Mouse (Mus musculus) c-Kit-positive CD71-positive TER-119-negative erythroid progenitor cells, embryonic 14.5 days (primary cell): ENCODE measurements around the gene Hnrnpa1.
A peak's percentile ranks its signal among the peaks of the same experiment; 100 is the strongest.

Source experiments
- DNase-seq: peaks from one replicate; pipeline ENCODE4 v3.0.0-alpha.2; 2013; ENCODE audit warnings: low read depth

The Hnrnpa1 gene

DNA sequence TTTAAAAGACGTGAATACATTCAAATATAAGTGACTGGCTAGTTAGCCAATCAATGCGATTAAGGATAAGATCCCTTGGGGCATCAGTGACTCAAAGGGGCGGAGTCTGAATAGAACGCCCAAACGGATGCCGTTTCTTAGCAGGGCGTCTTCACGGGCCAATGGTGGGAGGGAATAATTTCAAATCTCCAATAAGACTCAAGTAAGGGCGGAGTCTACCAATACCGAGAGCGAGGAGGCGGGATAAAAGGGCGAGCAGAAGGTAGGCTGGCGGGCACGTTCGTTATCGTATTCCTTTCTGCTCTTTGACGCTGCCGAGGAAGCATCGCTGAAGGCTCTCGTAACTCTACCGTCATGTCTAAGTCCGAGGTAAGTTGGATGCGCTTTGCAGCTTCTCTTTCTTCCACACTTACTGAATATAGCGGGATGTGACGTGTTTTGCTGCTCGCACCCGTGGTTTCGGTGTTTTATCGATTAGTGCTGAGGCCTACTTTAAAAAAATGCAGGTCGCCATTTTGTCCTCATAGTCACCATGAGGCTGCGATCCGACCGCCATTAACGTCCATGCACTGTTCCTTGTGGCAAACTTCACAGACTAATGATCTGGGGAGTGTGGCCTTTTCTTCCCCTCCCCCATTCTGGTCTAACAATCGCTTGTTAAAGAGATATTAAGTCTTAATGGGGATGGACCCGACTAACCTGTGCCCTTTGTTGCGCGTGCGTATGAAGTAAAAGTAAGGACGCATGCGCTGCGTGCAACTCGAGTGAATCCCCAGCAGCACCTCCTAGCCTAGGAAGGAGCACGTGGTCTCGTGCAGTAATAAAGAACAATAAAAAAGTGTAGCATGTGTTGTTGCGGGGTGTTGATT is at the start of gene Hnrnpa1:
Gene Hnrnpa1 (plus strand): TSS at position 273 of the 869 bp plus-strand sequence.
- peak; percentile 98 for DNase-seq

DNA sequence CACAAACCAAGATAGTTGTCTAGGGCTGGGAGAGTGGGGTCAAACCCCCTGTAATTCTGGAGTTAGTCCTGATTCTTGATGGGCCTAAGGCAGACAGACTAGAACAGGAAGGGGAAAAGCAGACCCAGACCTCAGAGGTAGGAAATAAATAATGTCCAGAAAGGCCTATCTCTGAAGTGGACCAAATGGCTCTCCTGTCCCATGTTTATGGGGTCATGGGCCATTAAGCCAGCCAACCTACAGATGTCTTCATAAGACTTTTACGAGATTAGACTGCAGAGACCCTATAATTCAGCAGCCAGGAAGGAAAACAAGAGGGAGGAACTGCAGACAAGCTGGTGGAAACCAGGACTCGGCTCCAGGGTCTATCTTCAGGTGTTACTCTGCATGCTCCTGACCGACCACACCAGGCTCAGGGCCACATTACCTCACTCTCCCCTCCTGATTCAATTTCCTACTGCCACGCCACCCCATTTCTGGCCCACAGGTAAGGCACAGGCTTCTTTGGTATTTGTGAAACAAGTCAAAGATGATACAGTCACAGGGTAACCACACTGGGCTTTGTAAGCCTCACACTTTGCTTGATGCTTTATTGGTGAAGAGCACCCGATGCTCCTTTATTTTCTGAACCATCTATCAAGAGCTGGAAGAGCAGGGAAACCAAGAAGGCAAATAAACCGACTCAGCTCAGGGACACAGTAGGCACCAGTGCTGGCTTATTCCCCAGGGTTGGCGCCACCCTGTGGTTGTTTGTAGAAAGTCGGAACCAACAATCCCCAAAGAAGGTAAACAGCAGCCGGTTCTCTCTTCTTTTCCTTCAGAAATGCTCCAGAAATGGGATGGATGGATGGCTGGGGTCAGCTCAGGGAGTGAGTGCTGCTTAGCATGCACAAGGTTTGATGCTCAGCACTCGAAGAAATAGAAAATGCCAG is 49.4 kb upstream of the Hnrnpa1 start:
- no peak for DNase-seq

DNA sequence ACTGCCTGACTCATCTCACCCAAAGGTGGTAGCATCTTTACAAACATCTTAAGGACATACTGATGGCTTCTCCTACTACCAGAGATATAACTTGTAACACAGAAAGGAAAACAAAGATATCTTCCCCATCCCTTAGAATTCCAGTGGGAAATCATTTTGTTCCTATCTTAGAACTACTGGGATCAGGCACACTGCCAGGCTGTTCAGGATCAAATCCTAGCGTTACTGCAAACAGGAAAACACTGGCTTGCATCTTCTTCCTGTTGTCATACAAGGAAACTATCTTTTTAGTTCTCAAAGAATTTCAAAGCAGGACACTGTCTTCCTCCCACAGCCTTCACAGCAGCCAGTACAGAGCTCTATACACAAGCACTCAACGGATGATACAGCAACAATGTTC is 46.6 kb upstream of the Hnrnpa1 start:
- no peak for DNase-seq

DNA sequence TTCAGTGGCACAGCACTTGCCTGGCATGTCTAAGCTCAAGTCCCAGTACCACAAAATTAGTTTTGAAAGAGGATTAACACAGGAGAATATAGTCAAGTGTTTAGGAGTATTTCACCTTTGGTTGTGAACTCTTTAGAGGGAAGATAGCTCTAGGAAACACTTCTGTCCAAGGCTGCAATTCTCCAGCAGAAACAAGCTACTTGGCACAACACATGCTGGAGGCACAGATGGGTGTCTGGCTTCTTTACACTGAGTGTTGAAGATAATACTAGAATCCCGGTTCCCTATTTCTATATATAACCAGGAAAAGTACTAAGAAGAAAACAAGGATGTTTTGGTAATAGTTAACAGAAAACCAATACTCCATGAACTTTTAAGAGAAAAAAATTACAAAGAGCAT is 43.4 kb upstream of the Hnrnpa1 start:
- DNase-seq: no peak

DNA sequence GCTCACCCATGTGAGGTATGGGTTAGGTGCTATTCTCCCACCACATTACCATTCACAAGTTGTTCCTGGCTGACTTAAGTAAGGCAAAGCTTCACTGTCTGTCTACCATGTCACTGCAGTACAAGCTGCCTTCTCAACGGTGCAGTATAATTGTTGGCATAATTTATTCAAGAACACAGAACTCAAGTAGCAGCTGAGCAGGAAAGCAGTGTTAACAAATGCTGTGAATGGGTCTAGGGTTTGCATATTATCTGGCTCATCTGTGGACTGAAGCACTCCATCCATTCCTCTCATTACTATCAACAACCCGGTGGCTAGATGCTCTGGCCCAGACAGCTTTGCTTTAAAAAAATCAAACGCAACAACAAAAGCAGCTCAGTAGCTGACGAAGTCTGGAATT is 42.4 kb upstream of the Hnrnpa1 start:
- DNase-seq: no peak

DNA sequence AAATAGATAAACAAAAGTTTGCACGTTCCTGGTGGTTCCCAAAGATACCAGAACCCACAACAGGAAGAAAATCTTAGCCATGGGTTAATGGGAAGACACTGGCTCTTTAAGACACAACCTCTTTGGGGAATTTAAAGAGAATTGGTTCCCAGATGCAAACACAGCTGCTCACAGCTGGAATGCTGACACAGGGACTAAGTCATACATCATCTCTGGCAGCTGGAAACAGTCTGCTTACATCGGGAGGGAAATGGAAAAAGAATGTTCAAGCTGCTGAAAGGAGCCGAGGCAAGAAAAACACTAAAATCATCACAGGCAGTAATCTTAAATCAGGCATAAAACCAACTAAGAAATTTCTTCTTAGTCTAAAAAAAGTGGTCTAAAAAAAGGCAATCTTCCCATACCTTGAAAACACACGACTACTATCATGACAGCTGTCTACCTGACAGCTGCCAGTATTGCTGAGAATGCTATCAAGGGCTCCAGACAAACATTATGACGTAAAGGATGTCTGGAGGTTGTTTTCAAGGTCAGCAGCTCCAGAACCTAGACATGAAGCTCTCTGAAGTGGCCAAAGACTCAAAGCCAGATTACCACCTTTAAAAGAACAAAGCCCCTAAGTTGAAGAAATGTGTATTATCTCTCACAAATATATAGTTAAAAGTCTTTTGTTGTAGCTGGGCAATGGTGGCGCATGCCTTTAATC is 38.0 kb upstream of the Hnrnpa1 start:
- DNase-seq: no peak

DNA sequence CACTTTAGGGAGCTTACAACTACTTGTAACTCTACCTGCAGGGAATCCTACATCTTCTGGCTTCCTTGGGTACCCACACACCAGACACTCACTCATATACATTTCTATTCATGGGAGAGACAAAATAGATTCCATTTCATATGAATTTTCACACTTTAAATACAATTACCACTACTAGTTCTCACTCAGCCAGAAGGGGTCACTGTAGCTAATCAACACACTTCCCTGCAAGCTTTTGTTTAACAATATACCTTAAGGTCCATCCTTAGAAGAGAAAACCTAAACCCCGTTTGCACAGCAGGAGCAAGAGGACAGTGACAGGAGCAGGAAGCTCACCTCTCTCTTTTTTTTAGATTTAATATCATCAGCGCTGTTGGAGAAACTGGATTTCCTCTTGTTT is 35.1 kb upstream of the Hnrnpa1 start:
- DNase-seq: no peak

DNA sequence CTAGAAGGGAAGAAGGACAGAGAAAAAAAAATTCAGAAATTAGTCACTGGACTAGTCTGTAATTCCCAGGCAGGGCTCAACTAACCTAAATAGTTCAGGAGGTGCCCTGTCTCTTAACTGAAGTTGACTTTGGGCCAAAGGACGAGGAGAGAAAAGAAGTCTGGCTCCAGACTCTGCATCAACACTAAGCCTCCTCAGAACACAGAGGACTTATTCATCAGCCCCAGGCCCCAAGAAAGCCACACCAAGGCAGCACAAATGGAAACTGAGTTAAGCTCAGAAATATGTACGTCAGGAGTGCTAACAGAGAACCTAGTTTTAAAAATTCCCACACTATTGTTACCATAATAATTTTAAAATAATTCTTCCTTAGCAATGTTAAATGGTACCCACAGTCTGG is 26.1 kb upstream of the Hnrnpa1 start:
- no peak for DNase-seq

DNA sequence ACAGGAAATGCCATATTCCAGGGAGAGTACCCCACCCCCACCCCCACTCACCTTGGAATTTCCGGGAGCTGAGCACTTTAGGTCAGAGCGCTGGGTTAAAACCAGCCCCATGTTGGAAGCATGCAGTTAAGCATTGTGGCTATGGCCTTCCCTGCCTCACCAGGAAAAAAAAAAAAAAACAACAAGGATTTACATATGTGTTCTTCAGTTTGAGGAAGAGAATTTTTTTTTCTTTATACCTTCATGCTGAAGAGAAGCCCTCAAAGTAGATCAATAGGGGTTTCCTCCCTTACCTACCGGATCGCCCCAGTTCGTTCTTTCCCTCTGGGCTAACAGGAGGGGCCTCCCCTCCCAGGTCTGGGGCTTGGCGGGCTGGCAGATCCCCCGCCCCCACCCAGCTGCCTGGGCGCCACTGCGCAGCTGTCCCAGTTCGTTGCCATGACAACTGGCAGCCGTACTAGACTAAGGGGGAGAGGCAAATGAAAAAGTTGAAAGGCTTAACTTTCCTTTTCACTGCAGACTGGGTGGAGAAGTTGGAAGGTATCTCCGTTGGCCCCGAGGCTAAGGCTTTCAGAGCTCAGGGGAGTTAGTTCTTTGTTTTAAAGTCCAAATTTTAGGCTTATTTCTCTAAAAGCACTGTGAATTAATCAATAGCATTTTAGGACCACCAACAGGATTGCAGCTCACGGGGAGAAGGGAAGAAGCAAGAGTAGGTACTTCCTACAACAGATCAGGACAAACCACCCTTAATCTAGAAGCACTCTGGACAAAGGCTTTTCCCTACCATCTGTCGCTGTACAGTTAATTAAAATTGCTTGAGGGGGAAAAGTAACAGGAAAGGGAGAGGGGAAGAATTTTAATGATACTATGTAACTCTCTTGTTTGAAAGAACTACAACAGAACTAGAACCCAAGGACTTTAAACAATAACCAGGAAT is 25.0 kb upstream of the Hnrnpa1 start:
- peak; percentile 74 for DNase-seq

DNA sequence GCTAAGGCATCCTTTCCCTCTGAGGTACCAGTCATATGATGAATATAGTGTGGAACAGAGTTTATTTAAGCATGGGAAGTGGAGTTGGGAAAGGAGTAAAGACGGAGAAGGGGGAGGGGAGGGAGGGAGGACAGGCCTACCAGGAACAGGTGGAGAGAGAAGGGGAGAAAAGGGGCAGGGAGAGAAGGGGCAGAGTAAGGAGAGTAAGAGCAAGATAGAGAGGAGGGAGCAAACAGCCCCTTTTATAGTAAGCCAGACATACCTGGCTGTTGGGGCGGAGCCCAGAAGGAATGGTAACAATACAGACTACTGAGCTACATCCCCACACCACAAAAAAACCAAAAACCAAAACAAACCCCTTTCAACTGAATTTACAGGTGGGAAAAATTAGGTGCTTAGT is 24.2 kb upstream of the Hnrnpa1 start:
- no peak for DNase-seq

DNA sequence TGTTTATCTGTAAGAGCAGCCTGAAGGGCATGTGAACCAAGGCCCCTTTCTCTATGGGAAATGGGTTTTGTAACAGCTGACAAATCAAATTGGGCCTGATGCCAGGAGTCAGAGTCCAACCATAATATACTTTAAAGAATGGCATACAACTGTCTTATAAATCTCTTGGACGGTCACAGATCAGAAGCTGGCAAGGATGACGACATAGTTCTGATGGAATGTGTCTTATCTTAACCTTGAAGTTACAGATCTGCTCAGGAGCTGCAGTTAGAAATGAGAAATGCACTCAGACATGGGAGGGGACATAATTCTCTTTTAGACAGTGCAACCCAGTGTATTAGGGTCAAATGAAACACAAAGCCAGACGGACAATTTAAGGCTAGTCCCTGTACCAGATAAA is 19.4 kb upstream of the Hnrnpa1 start:
- no peak for DNase-seq

DNA sequence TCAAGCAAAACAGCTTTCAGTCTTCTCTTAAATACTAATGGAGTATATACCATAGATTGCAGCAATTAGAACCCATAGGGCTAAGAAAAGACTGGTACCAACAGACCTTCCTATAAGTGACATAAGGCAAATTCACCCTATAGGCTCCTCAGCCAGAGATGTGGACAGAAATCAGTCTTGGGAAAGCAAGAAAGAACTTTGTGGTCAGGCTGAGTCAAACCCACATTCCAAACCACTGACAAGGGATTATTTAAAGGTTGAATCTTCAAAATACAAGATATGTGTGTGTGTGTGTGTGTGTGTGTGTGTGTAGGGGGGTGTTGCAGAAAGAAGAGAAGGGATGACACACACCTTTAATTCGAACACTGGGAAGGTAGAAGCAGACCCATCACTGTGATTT is 18.8 kb upstream of the Hnrnpa1 start:
- no peak for DNase-seq

DNA sequence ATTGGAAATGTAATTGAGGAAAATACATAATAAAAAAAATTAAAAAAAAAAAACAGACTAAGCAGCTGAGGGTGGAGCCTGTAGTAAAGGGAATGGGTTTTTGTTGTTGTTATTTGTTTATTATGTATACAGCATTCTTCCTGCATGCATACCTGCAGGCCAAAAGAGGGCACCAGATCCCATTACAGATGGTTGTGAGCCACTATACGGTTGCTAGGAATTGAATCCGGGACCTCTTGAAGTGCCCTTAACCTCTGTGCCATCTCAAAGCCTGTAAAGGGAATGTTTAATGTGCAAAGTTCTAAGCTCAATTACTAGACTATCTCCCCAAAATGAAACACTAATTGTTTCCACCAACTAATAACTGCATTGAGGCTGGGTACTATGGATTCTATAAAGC is 16.1 kb upstream of the Hnrnpa1 start:
- no peak for DNase-seq

DNA sequence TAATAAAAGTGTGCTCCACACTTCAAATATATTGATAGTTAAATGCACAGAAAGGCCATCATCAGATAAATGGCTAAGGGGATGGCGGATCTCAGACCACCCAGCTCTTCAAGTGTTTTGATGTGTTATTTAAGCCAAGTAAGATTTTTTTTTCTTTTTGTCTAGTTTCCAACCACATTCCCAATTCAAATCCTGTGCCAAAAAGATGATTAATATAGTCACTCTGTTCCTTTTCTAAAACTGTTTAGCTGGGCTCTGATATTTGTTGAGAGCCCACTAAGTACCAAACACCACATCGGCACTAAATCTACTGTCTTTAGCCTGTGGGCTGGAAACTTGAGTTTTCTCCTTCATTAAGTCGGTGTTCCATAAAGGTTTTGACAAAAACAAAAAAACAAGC is 13.2 kb upstream of the Hnrnpa1 start:
- no peak for DNase-seq

DNA sequence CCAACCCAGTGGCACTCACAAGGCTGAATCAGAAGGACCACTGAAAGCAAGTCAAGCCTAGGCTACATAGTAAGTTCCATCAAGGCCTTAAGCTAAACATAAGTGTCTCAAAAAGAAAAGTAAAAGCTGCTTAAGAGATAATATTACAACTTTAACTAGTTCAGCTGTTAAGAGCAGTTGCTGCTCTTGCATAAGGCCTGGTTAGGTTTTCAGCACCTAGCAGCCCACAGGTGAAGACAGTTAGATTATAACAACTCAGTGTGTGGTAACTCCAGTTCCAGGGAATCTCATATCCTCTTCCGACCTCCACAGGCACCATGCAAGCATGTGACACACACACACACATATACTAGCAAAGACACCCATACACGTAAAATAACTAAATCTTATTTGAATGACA is 12.7 kb upstream of the Hnrnpa1 start:
- DNase-seq: no peak

DNA sequence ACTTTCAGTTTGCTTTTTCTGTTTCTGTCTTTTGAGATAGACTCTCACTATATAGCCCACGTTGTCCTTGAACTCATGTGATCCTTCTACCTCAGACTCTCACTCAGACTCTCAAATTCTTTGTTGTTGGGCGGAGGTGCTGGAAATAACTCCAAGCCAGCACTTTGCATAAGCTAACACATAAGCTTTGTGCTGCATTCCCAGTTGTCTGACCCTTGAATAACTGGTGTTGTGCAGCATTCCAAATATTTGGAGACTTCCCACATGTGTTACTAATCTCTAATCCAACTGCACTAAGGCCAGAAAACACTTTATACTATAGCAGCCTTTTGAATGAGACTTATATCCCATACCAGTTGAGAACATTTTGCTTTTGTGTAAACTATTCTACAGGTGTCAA is 11.3 kb upstream of the Hnrnpa1 start:
- no peak for DNase-seq

DNA sequence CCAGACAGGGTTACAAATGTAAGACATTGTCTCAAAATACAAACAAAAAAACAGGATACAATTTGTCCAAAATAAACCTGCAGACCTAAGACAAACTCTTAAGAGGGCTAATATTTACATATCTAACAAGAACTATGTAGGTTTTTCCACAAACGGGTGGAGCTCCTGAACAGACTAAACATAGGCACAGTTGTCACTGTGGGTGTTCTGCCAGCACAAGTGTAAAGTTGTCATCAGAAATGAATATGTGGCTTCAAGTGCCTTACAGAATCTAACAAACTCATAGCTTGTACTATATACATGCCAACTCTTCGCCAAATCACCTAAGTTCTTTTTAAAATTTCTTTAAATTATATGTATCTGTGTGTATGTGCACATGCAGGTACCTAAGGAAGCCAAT is 7.1 kb upstream of the Hnrnpa1 start:
- DNase-seq: no peak

DNA sequence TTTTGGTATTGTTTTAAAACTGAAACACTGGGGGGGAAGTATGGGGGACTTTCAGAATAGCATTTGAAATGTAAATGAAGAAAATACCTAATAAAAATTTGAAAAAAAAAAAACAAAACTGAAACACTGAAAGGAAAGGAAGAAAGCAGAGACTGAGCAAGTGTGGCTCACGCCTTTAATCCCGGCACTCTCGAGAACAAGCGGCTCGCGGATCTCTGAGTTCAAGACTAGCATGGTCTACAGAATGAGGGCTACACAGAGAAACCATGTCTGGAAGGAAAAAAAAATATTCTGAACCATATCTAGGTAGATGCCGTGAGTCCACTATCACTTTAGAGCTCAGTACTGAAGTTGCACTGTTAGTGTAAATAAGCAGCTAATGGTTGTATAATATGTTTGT is 2.9 kb upstream of the Hnrnpa1 start:
- no peak for DNase-seq

DNA sequence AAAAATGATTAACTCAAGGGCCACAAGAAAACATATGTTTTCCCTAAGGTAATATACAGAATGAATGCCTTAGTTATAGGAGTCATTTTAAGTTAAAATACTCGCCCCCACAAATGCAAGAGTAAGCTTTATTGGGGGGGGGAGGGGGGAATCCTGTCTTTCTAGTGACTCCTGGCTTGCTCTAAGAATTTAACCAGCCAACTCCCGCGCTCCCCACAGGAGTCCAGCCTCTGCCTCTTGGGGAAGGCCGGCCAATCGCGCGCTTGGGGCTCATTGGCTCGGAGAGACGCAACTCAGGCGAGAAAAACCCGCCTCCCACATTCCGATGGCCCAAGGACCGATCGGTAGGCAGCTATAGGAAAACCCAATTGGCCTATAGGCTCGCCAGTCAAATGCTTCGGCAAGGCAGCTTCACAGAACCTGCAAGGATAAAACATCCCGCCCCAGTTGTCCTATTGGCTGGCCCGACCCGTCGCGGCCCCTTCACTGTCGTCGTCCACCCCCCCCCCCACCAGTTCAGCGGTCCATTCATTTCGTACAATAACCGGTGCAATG is 1.0 kb upstream of the Hnrnpa1 start:
- DNase-seq: peak; percentile 97

DNA sequence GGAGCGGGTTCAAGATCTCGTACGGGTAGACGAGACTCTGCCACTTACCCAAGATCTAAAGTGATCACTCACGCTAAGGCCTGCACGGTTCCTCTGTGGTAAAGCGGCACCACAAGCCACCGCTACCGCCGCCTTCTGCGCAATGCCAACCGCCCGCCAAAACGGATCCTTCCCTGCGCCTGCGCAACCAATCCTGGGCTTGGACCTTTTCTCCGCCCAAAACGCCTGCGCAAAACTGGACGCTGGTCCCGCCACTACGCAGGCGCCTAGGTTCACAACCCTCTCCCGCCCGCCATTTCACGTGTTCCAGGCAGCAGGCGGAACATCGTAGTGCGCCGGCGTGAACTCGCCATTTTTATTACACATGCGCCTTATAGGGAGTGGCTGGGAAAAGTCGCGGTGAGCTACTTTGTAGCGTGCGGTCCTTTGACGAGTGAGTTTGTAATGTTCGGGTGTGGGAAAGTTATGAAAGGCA is 510 bp upstream of the Hnrnpa1 start, which contains the start of gene Cbx5:
Gene Cbx5 (minus strand): TSS at position 132 of the 475 bp plus-strand sequence.
- peak; percentile 91 for DNase-seq
